Mouse (Mus musculus) G1E (cell line): ENCODE measurements around the gene Clmp. TPM values are rescaled to one million over a fixed set of nuclear protein-coding genes. Genes with fewer than 3 reads are reported as not detected.
"Not testable (repeated sequence)": the region's sequence is repeated elsewhere in the genome, so short reads cannot be mapped to it uniquely, and the experiment has no call there.

Experiments used
- ATAC-seq: 2 replicates; pipeline ENCODE4 v1.8.0; 2016; ENCODE audit warnings: mild to moderate bottlenecking; ENCODE audit not compliant: insufficient number of reproducible peaks, poor library complexity, low FRiP score, severe bottlenecking; ENCODE audit errors: extremely low read depth
- DNase-seq: peaks from one replicate; pipeline ENCODE4 v3.0.0; 2012; ENCODE audit warnings: low spot score
- H3K27me3 ChIP-seq: 2 replicates; pipeline ENCODE4 v1.6.1; 2012; ENCODE audit warnings: mild to moderate bottlenecking, low read length, inconsistent platforms; ENCODE audit not compliant: insufficient read depth
- H3K36me3 ChIP-seq: replicated peaks from 2 replicates; pipeline ENCODE3; 2012; ENCODE audit warnings: mild to moderate bottlenecking, inconsistent platforms
- H3K4me1 ChIP-seq: 2 replicates; pipeline ENCODE4 v1.6.1; 2012; ENCODE audit warnings: low read depth, low read length, inconsistent platforms, mixed read lengths; ENCODE audit not compliant: insufficient read depth
- H3K4me3 ChIP-seq: 2 replicates; pipeline ENCODE4 v1.5.1; 2012; ENCODE audit warnings: low read depth, mild to moderate bottlenecking, inconsistent platforms, low read length, moderate library complexity, mixed read lengths
- H3K9me3 ChIP-seq: replicated peaks from 2 replicates; pipeline ENCODE4 v1.6.1; 2012; ENCODE audit warnings: inconsistent platforms
- CTCF ChIP-seq: IDR thresholded peaks from 2 replicates; pipeline ENCODE4 v1.5.1; 2012; ENCODE audit warnings: low read depth, low read length, inconsistent platforms, mixed read lengths
- GATA1 ChIP-seq: IDR thresholded peaks from 2 replicates; pipeline ENCODE4 v1.6.1; 2012; ENCODE audit warnings: borderline replicate concordance, low read length, inconsistent platforms, mixed read lengths
- GATA2 ChIP-seq: IDR thresholded peaks from 2 replicates; pipeline ENCODE4 v1.6.1; 2012; ENCODE audit warnings: low read depth, low read length, inconsistent platforms, borderline replicate concordance
- POLR2AphosphoS5 ChIP-seq: IDR thresholded peaks from 2 replicates; pipeline ENCODE4 v1.6.1; 2012; ENCODE audit warnings: low read depth, low read length, inconsistent platforms; ENCODE audit not compliant: insufficient replicate concordance
- TAL1 ChIP-seq: conservative IDR thresholded peaks from 2 replicates; pipeline ENCODE4 v1.6.1; 2012; ENCODE audit warnings: low read depth, low read length, inconsistent platforms, mixed read lengths
- polyA plus RNA-seq: library from polyadenylated mRNA; stranded (reverse); fragments of >175 nt; gene quantifications from 2 replicates; pipeline ENCODE4 v1.2.3, GENCODE M21; 2012
- total RNA-seq, 2 experiments: library from RNA; stranded (forward) in 1 of 2; stranded (reverse) in 1 of 2; fragments of 200-1000 nt in 1 of 2; fragments of >200 nt in 1 of 2; fragmentation: Nextera tagmentation in 1 of 2; gene quantifications; 2 replicates each; pipeline ENCODE4 v1.2.3; 2014 to 2017

Gene Clmp
- total and polyA plus RNA-seq, 3 experiments: 0.05 TPM; not detected in 2

GRCm38 (mm10) chr9:40780111-40780510 is 94.3 kb downstream of the Clmp start:
- H3K27me3 ChIP-seq: peaks cover 32% of the 10 kb centered on the region
- H3K4me3 ChIP-seq: no peak overlapping the region
- no peaks in the 10 kb centered on the region for H3K9me3 ChIP-seq
- H3K36me3 ChIP-seq: no peaks in the 10 kb centered on the region
- DNase-seq: no peak
- no peak for ATAC-seq
- peaks cover 4% of the 10 kb centered on the region; the same call in 1 of the 2 replicates for H3K4me1 ChIP-seq
- TF ChIP-seq CTCF: no peak
- no peak for TF ChIP-seq GATA2
- TF ChIP-seq POLR2AphosphoS5: no peak
- no peak for TF ChIP-seq TAL1
- TF ChIP-seq GATA1: no peak

DNA sequence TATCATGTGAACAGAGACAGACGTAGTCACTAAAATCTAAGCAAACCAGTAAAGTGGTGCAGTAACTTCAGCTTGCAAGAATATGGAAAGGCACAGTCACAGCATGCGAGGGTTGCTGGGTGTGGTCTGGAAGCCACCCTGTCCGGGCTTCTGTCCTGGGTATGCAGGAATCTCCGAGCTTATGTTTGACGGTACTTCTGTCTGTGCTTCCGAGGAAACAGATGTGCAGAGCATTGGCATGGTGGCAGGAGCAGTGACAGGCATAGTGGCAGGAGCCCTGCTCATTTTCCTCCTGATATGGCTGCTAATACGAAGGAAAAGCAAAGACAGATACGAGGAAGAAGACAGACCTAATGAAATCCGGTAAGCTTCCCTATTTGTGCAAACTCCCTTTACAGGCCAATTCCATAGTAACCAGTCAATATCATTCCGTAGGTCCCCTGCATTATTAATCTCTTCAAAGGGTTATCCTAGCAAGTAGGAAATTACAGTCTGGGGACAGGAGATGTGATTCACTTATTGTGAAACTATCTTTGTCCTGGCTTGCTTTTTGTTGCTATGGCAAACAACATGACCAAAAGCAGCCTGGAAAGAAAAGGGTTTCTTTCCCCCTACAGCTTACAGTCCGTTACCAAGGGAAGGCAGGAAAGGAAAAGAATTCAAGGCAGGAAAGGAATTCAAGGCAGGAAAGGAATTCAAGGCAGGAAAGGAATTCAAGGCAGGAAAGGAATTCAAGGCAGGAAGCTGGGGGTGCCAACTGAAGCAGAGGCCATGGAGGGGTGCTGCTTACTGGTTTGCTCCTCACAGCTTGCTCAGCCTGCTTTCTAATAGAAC is 95.3 kb downstream of the Clmp start:
- ATAC-seq (no peak), DNase-seq (no peak)
- H3K4me1 ChIP-seq: peaks cover 4% of the 10 kb centered on the region; the same call in 1 of the 2 replicates
- TF ChIP-seq GATA2 (no peak), GATA1 (no peak), TAL1 (no peak), POLR2AphosphoS5 (no peak), CTCF (no peak)
- peaks cover 32% of the 10 kb centered on the region for H3K27me3 ChIP-seq
- no peaks in the 10 kb centered on the region for H3K9me3 ChIP-seq
- no peaks in the 10 kb centered on the region for H3K36me3 ChIP-seq
- H3K4me3 ChIP-seq: no peak overlapping the region

GRCm38 (mm10) chr9:40781726-40782581 is 96.2 kb downstream of the Clmp start:
- DNase-seq: no peak
- no peak for ATAC-seq
- peaks cover 4% of the 10 kb centered on the region; the same call in 1 of the 2 replicates for H3K4me1 ChIP-seq

DNA sequence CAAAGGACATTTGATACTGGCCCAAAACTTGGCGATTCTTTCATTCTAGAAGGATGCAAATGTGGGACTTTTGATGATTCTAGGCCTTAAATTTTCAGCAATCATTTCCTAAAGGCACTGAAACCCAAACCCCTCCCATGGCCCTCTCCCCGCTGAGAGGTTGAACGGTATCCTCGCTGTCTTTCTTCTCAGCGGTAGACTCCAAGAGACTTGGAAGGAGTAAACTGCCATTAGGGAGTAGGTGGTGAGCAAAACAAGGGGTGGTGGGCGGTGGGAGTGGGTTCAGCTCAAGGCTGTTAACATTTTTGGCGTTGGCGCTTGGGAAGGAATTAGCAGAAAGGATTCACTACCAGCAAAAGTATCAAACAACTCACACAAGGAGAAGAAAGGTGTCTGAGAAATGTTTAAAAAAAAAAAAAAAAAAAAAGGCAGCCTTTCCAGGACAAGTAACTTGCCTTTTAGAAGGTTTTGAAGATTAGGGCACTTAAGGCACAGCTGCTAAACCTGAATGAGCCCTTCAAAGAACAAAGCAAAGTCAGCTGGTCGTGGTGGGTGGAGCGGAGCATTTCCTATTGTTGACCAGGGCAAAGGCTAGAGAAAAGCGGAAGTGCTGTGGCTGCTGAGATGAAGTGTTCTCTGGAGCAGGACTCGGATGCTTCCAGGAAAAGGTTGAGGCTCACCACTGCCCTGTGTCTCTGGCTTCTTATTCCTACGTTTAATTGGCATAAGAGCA is 98.0 kb downstream of the Clmp start:
- no peak for TF ChIP-seq TAL1
- TF ChIP-seq CTCF: no peak
- TF ChIP-seq POLR2AphosphoS5: no peak
- H3K36me3 ChIP-seq: no peaks in the 10 kb centered on the region
- H3K9me3 ChIP-seq: no peaks in the 10 kb centered on the region
- ATAC-seq (no peak), DNase-seq (no peak)
- no peak overlapping the region for H3K4me3 ChIP-seq
- H3K27me3 ChIP-seq: peaks cover 38% of the 10 kb centered on the region
- H3K4me1 ChIP-seq: peaks cover 4% of the 10 kb centered on the region; the same call in 1 of the 2 replicates

More at GRCm38 (mm10) chr9:40781726-40782581, 96.2 kb downstream of the Clmp start:
- Histone ChIP-seq H3K27me3 (peaks cover 35% of the 10 kb centered on the region), H3K9me3 (no peaks in the 10 kb centered on the region), H3K4me3 (no peak overlapping the region), H3K36me3 (no peaks in the 10 kb centered on the region)
- TF ChIP-seq POLR2AphosphoS5: no peak
- TF ChIP-seq CTCF: no peak
- no peak for TF ChIP-seq TAL1

DNA sequence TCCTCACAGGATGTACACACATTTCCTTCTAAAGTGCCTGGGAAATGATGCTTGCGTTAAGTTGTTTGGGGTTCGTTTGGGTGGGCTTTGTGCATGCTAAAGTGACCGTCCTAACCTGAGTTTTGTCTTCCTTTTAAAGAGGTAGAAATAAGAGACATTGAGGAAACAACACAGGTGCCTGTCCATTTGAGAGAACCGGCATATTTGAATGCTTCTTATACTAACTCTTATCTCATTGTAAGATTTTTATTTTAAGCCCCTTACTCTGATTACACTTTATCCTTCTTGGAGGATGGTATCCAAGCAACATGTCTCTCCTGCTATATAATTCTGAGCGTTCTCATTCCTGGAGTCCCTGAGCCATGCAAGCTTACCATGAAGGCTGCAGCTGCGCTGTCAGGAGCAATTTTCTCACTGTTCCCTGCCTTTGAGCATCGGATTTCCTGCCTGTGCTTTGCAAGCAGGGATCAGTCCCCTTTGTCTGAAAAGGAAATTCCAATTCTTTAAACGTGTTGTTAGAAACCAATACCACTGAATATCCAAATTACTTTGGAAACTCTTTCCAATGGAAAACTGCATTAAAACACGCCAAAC is 98.7 kb downstream of the Clmp start:
- Histone ChIP-seq H3K4me1 (peaks cover 4% of the 10 kb centered on the region; the same call in 1 of the 2 replicates), H3K4me3 (no peak overlapping the region), H3K36me3 (no peaks in the 10 kb centered on the region), H3K27me3 (peaks cover 40% of the 10 kb centered on the region), H3K9me3 (no peaks in the 10 kb centered on the region)
- DNase-seq: no peak
- ATAC-seq: no peak
- TF ChIP-seq CTCF (no peak), TAL1 (no peak)

DNA sequence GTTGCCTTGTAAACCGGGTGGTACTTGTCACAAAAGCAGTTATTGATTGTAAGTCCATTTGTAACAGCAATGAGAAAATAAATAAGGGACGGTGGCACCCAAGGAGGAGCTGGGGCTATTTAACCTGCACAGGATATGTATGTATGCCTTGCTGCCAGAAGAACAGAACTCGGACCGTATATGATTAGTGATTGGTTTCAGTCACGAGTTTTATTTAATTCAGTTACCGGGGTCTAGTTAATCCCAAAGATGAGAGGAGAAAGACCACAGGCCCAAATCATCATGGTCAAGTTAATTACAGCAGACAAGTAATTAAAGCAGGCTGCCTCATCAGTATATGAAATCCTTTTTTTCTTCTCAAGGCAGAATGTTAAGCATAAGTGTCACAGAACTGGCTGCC is 99.7 kb downstream of the Clmp start:
- H3K9me3 ChIP-seq: no peaks in the 10 kb centered on the region
- no peak overlapping the region for H3K4me3 ChIP-seq
- no peaks in the 10 kb centered on the region for H3K36me3 ChIP-seq
- ATAC-seq (no peak), DNase-seq (no peak)
- H3K4me1 ChIP-seq: peaks cover 4% of the 10 kb centered on the region; the same call in 1 of the 2 replicates
- H3K27me3 ChIP-seq: peaks cover 40% of the 10 kb centered on the region
- TF ChIP-seq CTCF (no peak), GATA1 (no peak), GATA2 (no peak), TAL1 (no peak), POLR2AphosphoS5 (no peak)

- not testable (repeated sequence) for ATAC-seq, DNase-seq, H3K4me3 ChIP-seq, H3K36me3 ChIP-seq, H3K9me3 ChIP-seq, H3K4me1 ChIP-seq
- H3K27me3 ChIP-seq: peaks cover 32% of the 10 kb centered on the region
Observed at GRCm38 (mm10) chr9:40786820-40787219, 101.1 kb downstream of the Clmp start.
